Mouse (Mus musculus) liver, embryonic 14.5 days (tissue): ENCODE measurements at regions not wholly inside any gene's neighbourhood (a gene's known extent, or its start where the extent isn't known, plus 50 kb on each side); places are given as distances from the start of the nearest gene placed in this dataset.
"Not testable (repeated sequence)": the region's sequence is repeated elsewhere in the genome, so short reads cannot be mapped to it uniquely, and the experiment has no call there.

Source experiments
- ATAC-seq: fragments of 200-750 bp; cut with Nextera tagmentation; 2 replicates; pipeline ENCODE4 v1.8.0; 2017; ENCODE audit warnings: moderate number of reproducible peaks, mild to moderate bottlenecking, moderate library complexity; ENCODE audit not compliant: insufficient read depth
- DNase-seq, 3 experiments: peaks; one replicate each; pipeline ENCODE4 v3.0.0-alpha.2; 2012 to 2013; ENCODE audit warnings: low read depth in 3 of 3, low spot score in 3 of 3
- H3K27ac ChIP-seq: fragments of 300-500 bp; sonication (generic); 2 replicates; pipeline ENCODE4 v1.5.1; 2014; ENCODE audit warnings: moderate library complexity, mild to moderate bottlenecking, control low read depth, inconsistent platforms
- H3K27me3 ChIP-seq: fragments of 300-500 bp; sonication (generic); 2 replicates; pipeline ENCODE4 v1.6.1; 2014; ENCODE audit warnings: mild to moderate bottlenecking, low read length, moderate library complexity; ENCODE audit not compliant: control insufficient read depth, insufficient read depth
- H3K36me3 ChIP-seq: fragments of 300-500 bp; sonication (generic); replicated peaks from 2 replicates; pipeline ENCODE4 v1.6.1; 2014; ENCODE audit warnings: low read depth; ENCODE audit not compliant: control insufficient read depth, insufficient read depth
- H3K4me1 ChIP-seq, 2 experiments: fragments of 200-500 bp in 1 of 2; fragments of 300-500 bp in 1 of 2; sonication (generic) in 1 of 2; replicated peaks; 2 replicates each; pipeline ENCODE4 v1.6.1; 2012 to 2014; ENCODE audit warnings: antibody characterized with exemption in 1 of 2, inconsistent platforms in 1 of 2, low read length in 1 of 2; ENCODE audit not compliant: control insufficient read depth in 2 of 2, insufficient read depth in 2 of 2
- H3K4me2 ChIP-seq: fragments of 300-500 bp; sonication (generic); 2 replicates; pipeline ENCODE4 v1.6.1; 2014; ENCODE audit warnings: low read depth, mild to moderate bottlenecking, control low read depth, moderate library complexity
- H3K4me3 ChIP-seq, 2 experiments: fragments of 200-500 bp in 1 of 2; fragments of 300-500 bp in 1 of 2; sonication (generic) in 1 of 2; 2 replicates each; pipeline ENCODE4 v1.5.1; 2012 to 2014; ENCODE audit warnings: low read depth in 2 of 2, low read length in 2 of 2, mild to moderate bottlenecking in 2 of 2, control low read depth in 1 of 2, inconsistent platforms in 1 of 2, moderate library complexity in 1 of 2; ENCODE audit not compliant: insufficient read depth in 1 of 2
- H3K9ac ChIP-seq: fragments of 300-500 bp; sonication (generic); replicated peaks from 2 replicates; pipeline ENCODE4 v1.6.1; 2014; ENCODE audit warnings: mild to moderate bottlenecking, control low read depth, moderate library complexity
- H3K9me3 ChIP-seq: fragments of 300-500 bp; sonication (generic); 2 replicates; pipeline ENCODE4 v1.6.1; 2016; ENCODE audit warnings: low read length, mixed read lengths; ENCODE audit not compliant: control insufficient read depth
- CTCF ChIP-seq: IDR thresholded peaks from 2 replicates; pipeline ENCODE4 v1.5.1; 2016; ENCODE audit warnings: antibody characterized with exemption, low read depth, control low read depth
- EP300 ChIP-seq: IDR thresholded peaks from 2 replicates; pipeline ENCODE4 v1.6.1; 2016; ENCODE audit warnings: antibody characterized with exemption, low read depth
- WGBS: fragments of 180-500 bp; shearing (Covaris S2); extraction: QIAGEN DNeasy Blood & Tissue Kit; methylation state at CpG from one replicate; pipeline ENCODE4 v1.1.7; 2014; ENCODE audit not compliant: insufficient replicate concordance; 5-methylcytosine and 5-hydroxymethylcytosine counted together

GRCm38 (mm10) chr5:133889841-133890240, 209.7 kb upstream of the Castor2 start:
- Histone ChIP-seq H3K36me3 (no peaks in the 10 kb centered on the region), H3K4me2 (no peak overlapping the region), H3K9me3 (no peaks in the 10 kb centered on the region), H3K9ac (no peak overlapping the region), H3K27ac (no peak overlapping the region), H3K27me3 (no peaks in the 10 kb centered on the region), H3K4me3 (no peak overlapping the region), H3K4me1 (no peaks in the 10 kb centered on the region)
- 68% methylated on average over 8 of the region's 8 CpGs for WGBS
- ATAC-seq (no peak), DNase-seq (no peak)
- no peak for TF ChIP-seq CTCF
- no peak for TF ChIP-seq EP300

- Histone ChIP-seq H3K9me3 (no peaks in the 10 kb centered on the region), H3K4me1 (no peaks in the 10 kb centered on the region), H3K27ac (no peak overlapping the region), H3K27me3 (no peaks in the 10 kb centered on the region), H3K4me2 (no peak overlapping the region), H3K4me3 (no peak overlapping the region), H3K36me3 (no peaks in the 10 kb centered on the region), H3K9ac (no peak overlapping the region)
- ATAC-seq (no peak), DNase-seq (no peak)
- 54% methylated on average over 5 of the region's 5 CpGs for WGBS
- no peak for TF ChIP-seq EP300
- no peak for TF ChIP-seq CTCF
These were observed 214.0 kb upstream of the Castor2 start for GRCm38 (mm10) chr5:133885507-133885906.

GRCm38 (mm10) chr5:133885016-133885415, 214.5 kb upstream of the Castor2 start:
- Histone ChIP-seq H3K4me3 (no peak overlapping the region), H3K27me3 (no peaks in the 10 kb centered on the region), H3K9ac (no peak overlapping the region), H3K27ac (no peak overlapping the region), H3K9me3 (no peaks in the 10 kb centered on the region), H3K4me1 (no peaks in the 10 kb centered on the region), H3K4me2 (no peak overlapping the region), H3K36me3 (no peaks in the 10 kb centered on the region)
- no peak for TF ChIP-seq EP300
- TF ChIP-seq CTCF = no peak
- WGBS = 54% methylated on average over 6 of the region's 6 CpGs
- ATAC-seq = no peak
- DNase-seq = no peak

GRCm38 (mm10) chr5:133884593-133884992, 214.9 kb upstream of the Castor2 start:
- no peaks in the 10 kb centered on the region for H3K36me3 ChIP-seq
- H3K27me3 ChIP-seq = no peaks in the 10 kb centered on the region
- H3K4me3 ChIP-seq = no peak overlapping the region
- H3K4me2 ChIP-seq = no peak overlapping the region
- H3K27ac ChIP-seq = no peak overlapping the region
- 51% methylated on average over 2 of the region's 2 CpGs for WGBS
- TF ChIP-seq CTCF (no peak), EP300 (no peak)
- no peak overlapping the region for H3K9ac ChIP-seq
- ATAC-seq = no peak
- no peaks in the 10 kb centered on the region for H3K9me3 ChIP-seq
- no peaks in the 10 kb centered on the region for H3K4me1 ChIP-seq
- no peak for DNase-seq

- Histone ChIP-seq H3K36me3 (no peaks in the 10 kb centered on the region), H3K4me2 (no peak overlapping the region), H3K4me3 (no peak overlapping the region), H3K27me3 (no peaks in the 10 kb centered on the region), H3K9me3 (no peaks in the 10 kb centered on the region), H3K4me1 (no peaks in the 10 kb centered on the region), H3K9ac (no peak overlapping the region), H3K27ac (no peak overlapping the region)
- ATAC-seq (no peak), DNase-seq (no peak)
- no peak for TF ChIP-seq CTCF
- no peak for TF ChIP-seq EP300
- WGBS = 60% methylated on average over 10 of the region's 10 CpGs
These were observed 255.0 kb upstream of the Castor2 start for GRCm38 (mm10) chr5:133844483-133844882.

GRCm38 (mm10) chr5:133842059-133842706, 257.3 kb upstream of the Castor2 start:
- H3K4me3 ChIP-seq, DNase-seq, H3K4me1 ChIP-seq, H3K9me3 ChIP-seq, H3K4me2 ChIP-seq, H3K36me3 ChIP-seq, H3K27me3 ChIP-seq, H3K27ac ChIP-seq, H3K9ac ChIP-seq: not testable (repeated sequence)
- ATAC-seq = peak; percentile 41; the same call in 1 of the 2 replicates
- 63% methylated on average over 8 of the region's 42 CpGs for WGBS
